Mouse (Mus musculus) brain, adult 10 weeks (tissue): Measurements from ENCODE around the gene Olfr384. TPM values are rescaled to one million over a fixed set of nuclear protein-coding genes. Genes with fewer than 3 reads are reported as not detected.

Source experiments
- polyA plus RNA-seq: library from polyadenylated mRNA; stranded (reverse); fragments of 350-450 nt; fragmentation: Illumina TruSeq; extraction: RNeasy Lipid Tissue Mini Kit (QIAGEN cat#74804); gene quantifications from one replicate; pipeline ENCODE4 v1.2.3, GENCODE M21; 2015; ENCODE audit warnings: low read depth, low replicate concordance

The Olfr384 gene
- not detected for polyA plus RNA-seq

GRCm38 (mm10) chr11:73598294-73598693 is at the start of gene Olfr384:
TSS of gene Olfr384 (plus strand) at chr11:73598594.

GRCm38 (mm10) chr11:73592908-73593307 is 5.5 kb upstream of the Olfr384 start, which contains the start of gene Olfr385:
TSS of gene Olfr385 (minus strand) at chr11:73593008.

Other genes starting within 250 kb of the Olfr384 start
- not detected for gene Olfr20, start 247.8 kb upstream of the Olfr384 start, polyA plus RNA-seq
- not detected for gene Olfr376, start 227.3 kb upstream of the Olfr384 start, polyA plus RNA-seq
- gene Olfr1, start 199.0 kb upstream of the Olfr384 start, polyA plus RNA-seq, result not detected
- gene Olfr378, start 170.1 kb upstream of the Olfr384 start, polyA plus RNA-seq, result not detected
- not detected for gene Olfr380, start 141.1 kb upstream of the Olfr384 start, polyA plus RNA-seq
- not detected for gene Olfr381, start 107.0 kb upstream of the Olfr384 start, polyA plus RNA-seq
- not detected for gene Olfr382, start 81.4 kb upstream of the Olfr384 start, polyA plus RNA-seq
- gene Olfr385, start 5.6 kb upstream of the Olfr384 start, polyA plus RNA-seq, result not detected
- not detected for gene Zfp735, start 90.2 kb downstream of the Olfr384 start, polyA plus RNA-seq
- not detected for gene Olfr389, start 182.1 kb downstream of the Olfr384 start, polyA plus RNA-seq
- gene Olfr390, start 184.4 kb downstream of the Olfr384 start, polyA plus RNA-seq, result not detected
- gene Olfr391-ps, start 204.5 kb downstream of the Olfr384 start, polyA plus RNA-seq, result not detected
- gene Olfr392, start 218.5 kb downstream of the Olfr384 start, polyA plus RNA-seq, result not detected